In genomic region chr19:60468846-60469245, GRCm38 (mm10) we compare ENCODE assay signal across 9 mouse cellular contexts. TPM values are rescaled to one million over a fixed set of nuclear protein-coding genes. Genes with fewer than 3 reads are reported as not detected.
DNase-seq lines count a peak whose midpoint lies in the region; ATAC-seq and TF ChIP-seq lines count a peak whose summit lies in the region.
"Had no signal": no experiment of that assay in that cellular context is flagged by ENCODE, and none has a peak within 500 bp of the region (broad histone marks: within the 10 kb centered on the region; RNA-seq: fewer than 3 reads in every experiment).

No protein-coding gene starts in this region.

- no peak for ATAC-seq in intestine, embryonic 14.5 days (replicated peaks; ENCODE audit: low FRiP score, low TSS enrichment, low read depth)
- ATAC-seq in intestine, embryonic 15.5 days: no peak
- ATAC-seq in lung, postnatal 0 days: no peak

- 1% methylated on average over 10 of the region's 10 CpGs for WGBS in intestine, embryonic 14.5 days
- WGBS in intestine, embryonic 15.5 days: 2% methylated on average over 10 of the region's 10 CpGs
- under 1% methylated on average over 10 of the region's 10 CpGs for WGBS in lung, postnatal 0 days
- 3% methylated on average over 10 of the region's 10 CpGs for WGBS in cerebellum, adult 2 months

- H3K9ac ChIP-seq in intestine, embryonic 14.5 days (ENCODE audit: low read length): no peak overlapping the region
- H3K9ac ChIP-seq in intestine, embryonic 15.5 days: no peak overlapping the region
- no peak overlapping the region for H3K9ac ChIP-seq in lung, postnatal 0 days (replicated peaks; ENCODE audit: low read depth)
- H3K9ac ChIP-seq: heart, embryonic 13.5 days had no signal

- no peak overlapping the region for H3K4me2 ChIP-seq in intestine, embryonic 14.5 days (ENCODE audit: low read length)
- no peak overlapping the region for H3K4me2 ChIP-seq in intestine, embryonic 15.5 days (replicated peaks)
- H3K4me2 ChIP-seq in lung, postnatal 0 days (replicated peaks; ENCODE audit: low read depth, low read length): no peak overlapping the region
- H3K4me2 ChIP-seq: heart, embryonic 13.5 days had no signal

- peak; percentile 37 for TF ChIP-seq CTCF in lung, postnatal 0 days (IDR thresholded peaks at IDR 0.05)
- TF ChIP-seq CTCF in cerebellum, adult 2 months (IDR thresholded peaks at IDR 0.05; ENCODE audit: borderline replicate concordance, insufficient read depth, low read depth, low read length): no peak

- peaks cover under 1% of the 10 kb centered on the region; the same call in 1 of the 2 replicates for H3K4me1 ChIP-seq in intestine, embryonic 14.5 days (replicated peaks; ENCODE audit: control insufficient read depth, insufficient read depth, low read length)
- H3K4me1 ChIP-seq in intestine, embryonic 15.5 days (replicated peaks): peaks cover 9% of the 10 kb centered on the region
- 0 out of 2 replicates have a peak, but pooled peaks cover 6% of the 10 kb centered on the region for H3K4me1 ChIP-seq in lung, postnatal 0 days (ENCODE audit: insufficient read depth, low read depth, low read length)
- peaks cover 3% of the 10 kb centered on the region; the same call in 1 of the 2 replicates for H3K4me1 ChIP-seq in cerebellum, adult 2 months (ENCODE audit: control insufficient read depth, insufficient read depth, low read length)

- no peak for TF ChIP-seq POLR2A in cerebellum, adult 2 months (IDR thresholded peaks at IDR 0.05; ENCODE audit: borderline replicate concordance, insufficient read depth, low read length)

- no peak overlapping the region for H3K27ac ChIP-seq in intestine, embryonic 14.5 days (ENCODE audit: low read depth)
- no peak overlapping the region for H3K27ac ChIP-seq in intestine, embryonic 15.5 days
- no peak overlapping the region for H3K27ac ChIP-seq in lung, postnatal 0 days (ENCODE audit: low read length)
- H3K27ac ChIP-seq in cerebellum, adult 2 months (ENCODE audit: insufficient read depth, low read length): no peak overlapping the region
- H3K27ac ChIP-seq: heart, embryonic 13.5 days had no signal

- H3K36me3 ChIP-seq in intestine, embryonic 14.5 days (ENCODE audit: control insufficient read depth, insufficient read depth, low read length): no peaks in the 10 kb centered on the region
- H3K36me3 ChIP-seq in intestine, embryonic 15.5 days: no peaks in the 10 kb centered on the region
- no peaks in the 10 kb centered on the region for H3K36me3 ChIP-seq in lung, postnatal 0 days (ENCODE audit: insufficient read depth, low read length)
- H3K36me3 ChIP-seq: heart, embryonic 13.5 days had no signal

- H3K9me3 ChIP-seq in intestine, embryonic 14.5 days (ENCODE audit: control insufficient read depth, low read length): no peaks in the 10 kb centered on the region
- no peaks in the 10 kb centered on the region for H3K9me3 ChIP-seq in intestine, embryonic 15.5 days
- H3K9me3 ChIP-seq in lung, postnatal 0 days (ENCODE audit: low read length): no peaks in the 10 kb centered on the region
- H3K9me3 ChIP-seq: heart, embryonic 13.5 days had no signal

- TF ChIP-seq EP300 in lung, postnatal 0 days (IDR thresholded peaks at IDR 0.05): no peak

- DNase-seq in intestine, embryonic 14.5 days (ENCODE audit: low spot score): peak; percentile 92
- peak; percentile 85 for DNase-seq in adrenal gland, postnatal 14 days
- peak; percentile 75 for DNase-seq in heart, postnatal 4 days
- peak; percentile 72 for DNase-seq in lung, postnatal 0 days (ENCODE audit: low spot score)
- DNase-seq in retina, postnatal 1 day: peak; percentile 75
- no peak for DNase-seq in cerebellum, postnatal 36 days
- DNase-seq in cerebellum, adult 2 months: no peak

- no peak overlapping the region for H3K4me3 ChIP-seq in intestine, embryonic 14.5 days (ENCODE audit: low read depth, low read length)
- H3K4me3 ChIP-seq in intestine, embryonic 15.5 days (replicated peaks): no peak overlapping the region
- no peak overlapping the region for H3K4me3 ChIP-seq in lung, postnatal 0 days (ENCODE audit: low read depth, low read length)
- H3K4me3 ChIP-seq in cerebellum, adult 2 months (replicated peaks; ENCODE audit: insufficient read depth, low read depth, low read length): no peak overlapping the region
- H3K4me3 ChIP-seq: heart, embryonic 13.5 days had no signal

- peaks cover 46% of the 10 kb centered on the region for H3K27me3 ChIP-seq in intestine, embryonic 14.5 days (replicated peaks; ENCODE audit: control insufficient read depth, insufficient read depth, low read length)
- H3K27me3 ChIP-seq in intestine, embryonic 15.5 days (replicated peaks): peaks cover 30% of the 10 kb centered on the region
- H3K27me3 ChIP-seq in lung, postnatal 0 days (replicated peaks; ENCODE audit: insufficient read depth, low read length): peaks cover 26% of the 10 kb centered on the region; the same call in 1 of the 2 replicates
- H3K27me3 ChIP-seq in cerebellum, adult 2 months (ENCODE audit: control insufficient read depth, insufficient read depth, low read length): no peaks in the 10 kb centered on the region; the same call in 1 of the 2 replicates

RNA-seq across cellular contexts. Expression of gene Prlhr, which starts 0.7 kb away (rescaled TPM):
- not detected in 2 replicates for polyA plus RNA-seq in intestine, embryonic 14.5 days (2014; fragmentation: Nextera tagmentation; extraction: Ambion mirVana)
- not detected in 2 replicates for polyA plus RNA-seq in intestine, embryonic 15.5 days (2015; fragmentation: Nextera tagmentation; extraction: Ambion mirVana)
- total RNA-seq in adrenal gland, postnatal 14 days (2021): 1.8 and 2.3 TPM in 2 replicates
- not detected for total RNA-seq in heart, postnatal 4 days (2021)
- not detected in 2 replicates for polyA plus RNA-seq in lung, postnatal 0 days (2015; fragmentation: Nextera tagmentation; extraction: Ambion mirVana)
- 0.90 and 0.93 TPM in 2 replicates for polyA plus RNA-seq in cerebellum, adult 2 months (2012; rRNA removed)
- polyA plus RNA-seq: heart, embryonic 13.5 days had no signal

Comparison
In these comparisons a context has a peak if more than half of its experiments do, and no peak if none do; other contexts are left out.
1. DNase-seq: peak in intestine, embryonic 14.5 days (single experiment), adrenal gland, postnatal 14 days (single experiment), heart, postnatal 4 days (single experiment), lung, postnatal 0 days (single experiment) and retina, postnatal 1 day (single experiment); none in cerebellum, postnatal 36 days (0 of 2) and cerebellum, adult 2 months (0 of 2).